Mouse (Mus musculus): ENCODE data around the gene Gm11596. TPM values are rescaled to one million over a fixed set of nuclear protein-coding genes. Genes with fewer than 3 reads are reported as not detected.

The Gm11596 gene
- polyA plus RNA-seq (2015; fragmentation: Illumina TruSeq; extraction: RNeasy Lipid Tissue Mini Kit (QIAGEN cat#74804); ENCODE audit: insufficient read depth, low read depth, low replicate concordance), result not detected

GRCm38 (mm10) chr11:99793367-99793766 lies at the start of gene Gm11596:
Gene Gm11596 (minus strand): TSS chr11:99793467.

GRCm38 (mm10) chr11:99837966-99838365 lies 44.7 kb upstream of the Gm11596 start, which contains the start of gene 2300003K06Rik:
Gene 2300003K06Rik (minus strand): TSS chr11:99838066.

GRCm38 (mm10) chr11:99815566-99815965 lies 22.3 kb upstream of the Gm11596 start, which contains the start of gene Gm11564:
Gene Gm11564 (minus strand): TSS chr11:99815666.

GRCm38 (mm10) chr11:99809792-99810191 lies 16.5 kb upstream of the Gm11596 start, which contains the start of gene Krtap4-13:
Gene Krtap4-13 (minus strand): TSS chr11:99809892.

GRCm38 (mm10) chr11:99804346-99804745 lies 11.1 kb upstream of the Gm11596 start, which contains the start of gene Gm11554:
Gene Gm11554 (minus strand): TSS chr11:99804446.

GRCm38 (mm10) chr11:99798832-99799231 lies 5.6 kb upstream of the Gm11596 start, which contains the start of gene Gm11569:
Gene Gm11569 (minus strand): TSS chr11:99798932.

GRCm38 (mm10) chr11:99784900-99785299 lies 8.4 kb downstream of the Gm11596 start, which contains the start of gene Krtap4-9:
Gene Krtap4-9 (plus strand): TSS chr11:99785200.

GRCm38 (mm10) chr11:99780604-99781003 lies 12.7 kb downstream of the Gm11596 start, which contains the start of gene Krtap4-8:
Gene Krtap4-8 (minus strand): TSS chr11:99780704.

GRCm38 (mm10) chr11:99772813-99773212 lies 20.5 kb downstream of the Gm11596 start, which contains the start of gene Gm11595:
Gene Gm11595 (minus strand): TSS chr11:99772913.

Other genes starting within 250 kb of the Gm11596 start
- gene Krtap3-3, start 242.6 kb downstream of the Gm11596 start, polyA plus RNA-seq (2015; fragmentation: Illumina TruSeq; extraction: RNeasy Lipid Tissue Mini Kit (QIAGEN cat#74804); ENCODE audit: insufficient read depth, low read depth, low replicate concordance), result not detected
- not detected for gene Krtap3-2, start 236.6 kb downstream of the Gm11596 start, polyA plus RNA-seq (2015; fragmentation: Illumina TruSeq; extraction: RNeasy Lipid Tissue Mini Kit (QIAGEN cat#74804); ENCODE audit: insufficient read depth, low read depth, low replicate concordance)
- not detected for gene Gm11939, start 234.0 kb downstream of the Gm11596 start, polyA plus RNA-seq (2015; fragmentation: Illumina TruSeq; extraction: RNeasy Lipid Tissue Mini Kit (QIAGEN cat#74804); ENCODE audit: insufficient read depth, low read depth, low replicate concordance)
- not detected for gene Krtap3-1, start 226.8 kb downstream of the Gm11596 start, polyA plus RNA-seq (2015; fragmentation: Illumina TruSeq; extraction: RNeasy Lipid Tissue Mini Kit (QIAGEN cat#74804); ENCODE audit: insufficient read depth, low read depth, low replicate concordance)
- gene Krtap1-5, start 212.5 kb downstream of the Gm11596 start, polyA plus RNA-seq (2015; fragmentation: Illumina TruSeq; extraction: RNeasy Lipid Tissue Mini Kit (QIAGEN cat#74804); ENCODE audit: insufficient read depth, low read depth, low replicate concordance), result not detected
- gene Krtap1-4, start 209.8 kb downstream of the Gm11596 start, polyA plus RNA-seq (2015; fragmentation: Illumina TruSeq; extraction: RNeasy Lipid Tissue Mini Kit (QIAGEN cat#74804); ENCODE audit: insufficient read depth, low read depth, low replicate concordance), result not detected
- gene Krtap1-3, start 202.1 kb downstream of the Gm11596 start, polyA plus RNA-seq (2015; fragmentation: Illumina TruSeq; extraction: RNeasy Lipid Tissue Mini Kit (QIAGEN cat#74804); ENCODE audit: insufficient read depth, low read depth, low replicate concordance), result not detected
- not detected for gene Krtap9-3, start 195.4 kb downstream of the Gm11596 start, polyA plus RNA-seq (2015; fragmentation: Illumina TruSeq; extraction: RNeasy Lipid Tissue Mini Kit (QIAGEN cat#74804); ENCODE audit: insufficient read depth, low read depth, low replicate concordance)
- not detected for gene Gm11938, start 190.2 kb downstream of the Gm11596 start, polyA plus RNA-seq (2015; fragmentation: Illumina TruSeq; extraction: RNeasy Lipid Tissue Mini Kit (QIAGEN cat#74804); ENCODE audit: insufficient read depth, low read depth, low replicate concordance)
- gene Gm11937, start 183.3 kb downstream of the Gm11596 start, polyA plus RNA-seq (2015; fragmentation: Illumina TruSeq; extraction: RNeasy Lipid Tissue Mini Kit (QIAGEN cat#74804); ENCODE audit: insufficient read depth, low read depth, low replicate concordance), result not detected
- gene Krtap2-4, start 178.6 kb downstream of the Gm11596 start, polyA plus RNA-seq (2015; fragmentation: Illumina TruSeq; extraction: RNeasy Lipid Tissue Mini Kit (QIAGEN cat#74804); ENCODE audit: insufficient read depth, low read depth, low replicate concordance), result not detected
- gene Gm11562, start 173.0 kb downstream of the Gm11596 start, polyA plus RNA-seq (2015; fragmentation: Illumina TruSeq; extraction: RNeasy Lipid Tissue Mini Kit (QIAGEN cat#74804); ENCODE audit: insufficient read depth, low read depth, low replicate concordance), result not detected
- gene Krtap4-1, start 165.2 kb downstream of the Gm11596 start, polyA plus RNA-seq (2015; fragmentation: Illumina TruSeq; extraction: RNeasy Lipid Tissue Mini Kit (QIAGEN cat#74804); ENCODE audit: insufficient read depth, low read depth, low replicate concordance), result not detected
- not detected for gene Krtap4-2, start 158.4 kb downstream of the Gm11596 start, polyA plus RNA-seq (2015; fragmentation: Illumina TruSeq; extraction: RNeasy Lipid Tissue Mini Kit (QIAGEN cat#74804); ENCODE audit: insufficient read depth, low read depth, low replicate concordance)
- gene Krtap4-7, start 149.4 kb downstream of the Gm11596 start, polyA plus RNA-seq (2015; fragmentation: Illumina TruSeq; extraction: RNeasy Lipid Tissue Mini Kit (QIAGEN cat#74804); ENCODE audit: insufficient read depth, low read depth, low replicate concordance), result not detected
- gene Gm11555, start 143.2 kb downstream of the Gm11596 start, polyA plus RNA-seq (2015; fragmentation: Illumina TruSeq; extraction: RNeasy Lipid Tissue Mini Kit (QIAGEN cat#74804); ENCODE audit: insufficient read depth, low read depth, low replicate concordance), result not detected
- not detected for gene Gm11563, start 134.5 kb downstream of the Gm11596 start, polyA plus RNA-seq (2015; fragmentation: Illumina TruSeq; extraction: RNeasy Lipid Tissue Mini Kit (QIAGEN cat#74804); ENCODE audit: insufficient read depth, low read depth, low replicate concordance)
- gene Krtap4-6, start 127.5 kb downstream of the Gm11596 start, polyA plus RNA-seq (2015; fragmentation: Illumina TruSeq; extraction: RNeasy Lipid Tissue Mini Kit (QIAGEN cat#74804); ENCODE audit: insufficient read depth, low read depth, low replicate concordance), result not detected
- gene Gm14190, start 102.7 kb downstream of the Gm11596 start, polyA plus RNA-seq (2015; fragmentation: Illumina TruSeq; extraction: RNeasy Lipid Tissue Mini Kit (QIAGEN cat#74804); ENCODE audit: insufficient read depth, low read depth, low replicate concordance), result not detected
- not detected for gene Gm14180, start 59.2 kb downstream of the Gm11596 start, polyA plus RNA-seq (2015; fragmentation: Illumina TruSeq; extraction: RNeasy Lipid Tissue Mini Kit (QIAGEN cat#74804); ENCODE audit: insufficient read depth, low read depth, low replicate concordance)
- not detected for gene Gm11595, start 20.6 kb downstream of the Gm11596 start, polyA plus RNA-seq (2015; fragmentation: Illumina TruSeq; extraction: RNeasy Lipid Tissue Mini Kit (QIAGEN cat#74804); ENCODE audit: insufficient read depth, low read depth, low replicate concordance)
- not detected for gene Krtap4-8, start 12.8 kb downstream of the Gm11596 start, polyA plus RNA-seq (2015; fragmentation: Illumina TruSeq; extraction: RNeasy Lipid Tissue Mini Kit (QIAGEN cat#74804); ENCODE audit: insufficient read depth, low read depth, low replicate concordance)
- gene Krtap4-9, start 8.3 kb downstream of the Gm11596 start, polyA plus RNA-seq (2015; fragmentation: Illumina TruSeq; extraction: RNeasy Lipid Tissue Mini Kit (QIAGEN cat#74804); ENCODE audit: insufficient read depth, low read depth, low replicate concordance), result not detected
- not detected for gene Gm11569, start 5.5 kb upstream of the Gm11596 start, polyA plus RNA-seq (2015; fragmentation: Illumina TruSeq; extraction: RNeasy Lipid Tissue Mini Kit (QIAGEN cat#74804); ENCODE audit: insufficient read depth, low read depth, low replicate concordance)
- not detected for gene Gm11554, start 11.0 kb upstream of the Gm11596 start, polyA plus RNA-seq (2015; fragmentation: Illumina TruSeq; extraction: RNeasy Lipid Tissue Mini Kit (QIAGEN cat#74804); ENCODE audit: insufficient read depth, low read depth, low replicate concordance)
- gene Krtap4-13, start 16.4 kb upstream of the Gm11596 start, polyA plus RNA-seq (2015; fragmentation: Illumina TruSeq; extraction: RNeasy Lipid Tissue Mini Kit (QIAGEN cat#74804); ENCODE audit: insufficient read depth, low read depth, low replicate concordance), result not detected
- not detected for gene Gm11564, start 22.2 kb upstream of the Gm11596 start, polyA plus RNA-seq (2015; fragmentation: Illumina TruSeq; extraction: RNeasy Lipid Tissue Mini Kit (QIAGEN cat#74804); ENCODE audit: insufficient read depth, low read depth, low replicate concordance)
- gene 2300003K06Rik, start 44.6 kb upstream of the Gm11596 start, polyA plus RNA-seq (2015; fragmentation: Illumina TruSeq; extraction: RNeasy Lipid Tissue Mini Kit (QIAGEN cat#74804); ENCODE audit: insufficient read depth, low read depth, low replicate concordance), result not detected
- gene Krtap4-16, start 58.1 kb upstream of the Gm11596 start, polyA plus RNA-seq (2015; fragmentation: Illumina TruSeq; extraction: RNeasy Lipid Tissue Mini Kit (QIAGEN cat#74804); ENCODE audit: insufficient read depth, low read depth, low replicate concordance), result not detected
- gene Gm11568, start 64.5 kb upstream of the Gm11596 start, polyA plus RNA-seq (2015; fragmentation: Illumina TruSeq; extraction: RNeasy Lipid Tissue Mini Kit (QIAGEN cat#74804); ENCODE audit: insufficient read depth, low read depth, low replicate concordance), result not detected
- not detected for gene Gm11559, start 71.0 kb upstream of the Gm11596 start, polyA plus RNA-seq (2015; fragmentation: Illumina TruSeq; extraction: RNeasy Lipid Tissue Mini Kit (QIAGEN cat#74804); ENCODE audit: insufficient read depth, low read depth, low replicate concordance)
- gene Krtap9-1, start 79.9 kb upstream of the Gm11596 start, polyA plus RNA-seq (2015; fragmentation: Illumina TruSeq; extraction: RNeasy Lipid Tissue Mini Kit (QIAGEN cat#74804); ENCODE audit: insufficient read depth, low read depth, low replicate concordance), result not detected
- not detected for gene Gm11567, start 85.7 kb upstream of the Gm11596 start, polyA plus RNA-seq (2015; fragmentation: Illumina TruSeq; extraction: RNeasy Lipid Tissue Mini Kit (QIAGEN cat#74804); ENCODE audit: insufficient read depth, low read depth, low replicate concordance)
- gene Krtap31-1, start 114.5 kb upstream of the Gm11596 start, polyA plus RNA-seq (2015; fragmentation: Illumina TruSeq; extraction: RNeasy Lipid Tissue Mini Kit (QIAGEN cat#74804); ENCODE audit: insufficient read depth, low read depth, low replicate concordance), result not detected
- gene Gm11565, start 121.3 kb upstream of the Gm11596 start, polyA plus RNA-seq (2015; fragmentation: Illumina TruSeq; extraction: RNeasy Lipid Tissue Mini Kit (QIAGEN cat#74804); ENCODE audit: insufficient read depth, low read depth, low replicate concordance), result not detected
- gene Krtap31-2, start 142.8 kb upstream of the Gm11596 start, polyA plus RNA-seq (2015; fragmentation: Illumina TruSeq; extraction: RNeasy Lipid Tissue Mini Kit (QIAGEN cat#74804); ENCODE audit: insufficient read depth, low read depth, low replicate concordance), result not detected
- not detected for gene Krtap9-5, start 155.0 kb upstream of the Gm11596 start, polyA plus RNA-seq (2015; fragmentation: Illumina TruSeq; extraction: RNeasy Lipid Tissue Mini Kit (QIAGEN cat#74804); ENCODE audit: insufficient read depth, low read depth, low replicate concordance)
- gene Krtap29-1, start 185.6 kb upstream of the Gm11596 start, polyA plus RNA-seq (2015; fragmentation: Illumina TruSeq; extraction: RNeasy Lipid Tissue Mini Kit (QIAGEN cat#74804); ENCODE audit: insufficient read depth, low read depth, low replicate concordance), result not detected
- not detected for gene Krtap16-1, start 193.1 kb upstream of the Gm11596 start, polyA plus RNA-seq (2015; fragmentation: Illumina TruSeq; extraction: RNeasy Lipid Tissue Mini Kit (QIAGEN cat#74804); ENCODE audit: insufficient read depth, low read depth, low replicate concordance)
- gene Krtap17-1, start 200.5 kb upstream of the Gm11596 start, polyA plus RNA-seq (2015; fragmentation: Illumina TruSeq; extraction: RNeasy Lipid Tissue Mini Kit (QIAGEN cat#74804); ENCODE audit: insufficient read depth, low read depth, low replicate concordance), result not detected
- gene Krt33a, start 222.7 kb upstream of the Gm11596 start, polyA plus RNA-seq (2015; fragmentation: Illumina TruSeq; extraction: RNeasy Lipid Tissue Mini Kit (QIAGEN cat#74804); ENCODE audit: insufficient read depth, low read depth, low replicate concordance), result not detected
- not detected for gene Krt33b, start 236.4 kb upstream of the Gm11596 start, polyA plus RNA-seq (2015; fragmentation: Illumina TruSeq; extraction: RNeasy Lipid Tissue Mini Kit (QIAGEN cat#74804); ENCODE audit: insufficient read depth, low read depth, low replicate concordance)
- not detected for gene Krt34, start 248.1 kb upstream of the Gm11596 start, polyA plus RNA-seq (2015; fragmentation: Illumina TruSeq; extraction: RNeasy Lipid Tissue Mini Kit (QIAGEN cat#74804); ENCODE audit: insufficient read depth, low read depth, low replicate concordance)

Data from pancreas, adult 10 weeks (tissue).